Mouse (Mus musculus) lung, embryonic 16.5 days (tissue): ENCODE results near the gene Cplx1. TPM values are rescaled to one million over a fixed set of nuclear protein-coding genes. Genes with fewer than 3 reads are reported as not detected.

Source experiments
- ATAC-seq: fragments of 200-750 bp; cut with Nextera tagmentation; 2 replicates; pipeline ENCODE4 v1.8.0; 2017; ENCODE audit warnings: low read depth, mild to moderate bottlenecking, moderate library complexity
- H3K27ac ChIP-seq: fragments of 300-500 bp; sonication (generic); 2 replicates; pipeline ENCODE4 v1.5.1; 2014; ENCODE audit warnings: mild to moderate bottlenecking, control low read depth, low read length
- H3K27me3 ChIP-seq: fragments of 300-500 bp; sonication (generic); 2 replicates; pipeline ENCODE4 v1.6.1; 2014; ENCODE audit warnings: low read depth, low read length, mixed read lengths; ENCODE audit not compliant: control insufficient read depth, insufficient read depth
- H3K36me3 ChIP-seq: fragments of 300-500 bp; sonication (generic); 2 replicates; pipeline ENCODE4 v1.6.1; 2014; ENCODE audit warnings: low read length; ENCODE audit not compliant: control insufficient read depth, insufficient read depth
- H3K4me1 ChIP-seq: fragments of 300-500 bp; sonication (generic); replicated peaks from 2 replicates; pipeline ENCODE4 v1.6.1; 2014; ENCODE audit warnings: low read length, mixed read lengths; ENCODE audit not compliant: control insufficient read depth, insufficient read depth
- H3K4me2 ChIP-seq: fragments of 300-500 bp; sonication (generic); 2 replicates; pipeline ENCODE4 v1.6.1; 2014; ENCODE audit warnings: low read depth, low read length, control low read depth
- H3K4me3 ChIP-seq: fragments of 300-500 bp; sonication (generic); 2 replicates; pipeline ENCODE4 v1.5.1; 2014; ENCODE audit warnings: mild to moderate bottlenecking, low read length, control low read depth
- H3K9ac ChIP-seq: fragments of 300-500 bp; sonication (generic); 2 replicates; pipeline ENCODE4 v1.6.1; 2014; ENCODE audit warnings: low read length, control low read depth
- H3K9me3 ChIP-seq: fragments of 300-500 bp; sonication (generic); 2 replicates; pipeline ENCODE4 v1.6.1; 2016; ENCODE audit warnings: low read length; ENCODE audit not compliant: control insufficient read depth
- WGBS: fragments of 180-500 bp; shearing (Covaris S2); extraction: QIAGEN DNeasy Blood & Tissue Kit; methylation state at CpG from one replicate; pipeline ENCODE4 v1.1.7; 2014; 5-methylcytosine and 5-hydroxymethylcytosine counted together
- polyA plus RNA-seq: library from polyadenylated mRNA; unstranded; fragments of >200 nt; fragmentation: Nextera tagmentation; extraction: Ambion mirVana; gene quantifications from 2 replicates; pipeline ENCODE4 v1.2.1, GENCODE M21; 2015

The Cplx1 gene
- polyA plus RNA-seq, 1 experiment from 2014 or later = 0.95 TPM

- Histone ChIP-seq H3K4me1 (no peaks in the 10 kb centered on the region), H3K27me3 (no peaks in the 10 kb centered on the region), H3K27ac (no peak overlapping the region), H3K9ac (no peak overlapping the region), H3K9me3 (no peaks in the 10 kb centered on the region), H3K4me3 (no peak overlapping the region), H3K4me2 (no peak overlapping the region), H3K36me3 (peaks cover 36% of the 10 kb centered on the region)
- ATAC-seq = no peak
- 91% methylated on average over 2 of the region's 2 CpGs for WGBS
These were observed 64.6 kb downstream of the Cplx1 start for GRCm38 (mm10) chr5:108485239-108485638.

GRCm38 (mm10) chr5:108483006-108483405, 66.8 kb downstream of the Cplx1 start:
- Histone ChIP-seq H3K4me1 (no peaks in the 10 kb centered on the region), H3K4me3 (no peak overlapping the region), H3K9me3 (no peaks in the 10 kb centered on the region), H3K4me2 (no peak overlapping the region), H3K9ac (no peak overlapping the region), H3K36me3 (peaks cover 25% of the 10 kb centered on the region), H3K27me3 (no peaks in the 10 kb centered on the region), H3K27ac (no peak overlapping the region)
- no peak for ATAC-seq
- WGBS = 81% methylated on average over 6 of the region's 6 CpGs

- 89% methylated on average over 3 of the region's 3 CpGs for WGBS
- peaks cover 47% of the 10 kb centered on the region for H3K36me3 ChIP-seq
These were observed 73.8 kb downstream of the Cplx1 start for GRCm38 (mm10) chr5:108475977-108476376.

GRCm38 (mm10) chr5:108473737-108474136, 76.1 kb downstream of the Cplx1 start:
- no peaks in the 10 kb centered on the region for H3K27me3 ChIP-seq
- H3K4me1 ChIP-seq = no peaks in the 10 kb centered on the region
- no peaks in the 10 kb centered on the region for H3K9me3 ChIP-seq
- H3K36me3 ChIP-seq = peaks cover 44% of the 10 kb centered on the region
- no peak overlapping the region for H3K4me3 ChIP-seq
- H3K9ac ChIP-seq = no peak overlapping the region
- H3K27ac ChIP-seq = no peak overlapping the region
- 46% methylated on average over 4 of the region's 4 CpGs for WGBS
- H3K4me2 ChIP-seq = no peak overlapping the region
- no peak for ATAC-seq

More at GRCm38 (mm10) chr5:108475977-108476376, 73.8 kb downstream of the Cplx1 start:
- no peak overlapping the region for H3K27ac ChIP-seq
- no peak overlapping the region for H3K4me2 ChIP-seq
- H3K4me1 ChIP-seq = no peaks in the 10 kb centered on the region
- no peaks in the 10 kb centered on the region for H3K9me3 ChIP-seq
- ATAC-seq = no peak
- no peak overlapping the region for H3K4me3 ChIP-seq
- no peak overlapping the region for H3K9ac ChIP-seq
- H3K27me3 ChIP-seq = no peaks in the 10 kb centered on the region

GRCm38 (mm10) chr5:108469617-108470016, 80.2 kb downstream of the Cplx1 start:
- Histone ChIP-seq H3K36me3 (peaks cover 17% of the 10 kb centered on the region), H3K9me3 (no peaks in the 10 kb centered on the region), H3K4me2 (no peak overlapping the region), H3K4me3 (no peak overlapping the region), H3K9ac (no peak overlapping the region), H3K27ac (no peak overlapping the region), H3K27me3 (no peaks in the 10 kb centered on the region), H3K4me1 (no peaks in the 10 kb centered on the region; the same call in 1 of the 2 replicates)
- ATAC-seq = no peak
- 67% methylated on average over 7 of the region's 7 CpGs for WGBS

Other genes starting within 250 kb of the Cplx1 start
- gene Pigg, start 237.4 kb downstream of the Cplx1 start, polyA plus RNA-seq = 7.0 and 7.4 TPM in 2 replicates
- not detected in 2 replicates for gene Gm42517, start 182.1 kb downstream of the Cplx1 start, polyA plus RNA-seq
- gene Pde6b, start 161.6 kb downstream of the Cplx1 start, polyA plus RNA-seq = 0.50 TPM in 1 of 2 replicates, not detected in the other
- 324 and 387 TPM in 2 replicates for gene Atp5k, start 115.6 kb downstream of the Cplx1 start, polyA plus RNA-seq
- 0.54 and 0.60 TPM in 2 replicates for gene Mfsd7a, start 101.1 kb downstream of the Cplx1 start, polyA plus RNA-seq
- gene Pcgf3, start 88.8 kb downstream of the Cplx1 start, polyA plus RNA-seq = 16.9 and 18.9 TPM in 2 replicates
- gene Gak, start 79.7 kb upstream of the Cplx1 start, polyA plus RNA-seq = 51.7 and 57.1 TPM in 2 replicates
- gene Tmem175, start 79.7 kb upstream of the Cplx1 start, polyA plus RNA-seq = 30.0 and 30.8 TPM in 2 replicates
- gene Idua, start 110.3 kb upstream of the Cplx1 start, polyA plus RNA-seq = 13.8 and 15.7 TPM in 2 replicates
- 11.0 and 12.7 TPM in 2 replicates for gene Dgkq, start 119.6 kb upstream of the Cplx1 start, polyA plus RNA-seq
- 0.51 and 0.75 TPM in 2 replicates for gene Slc26a1, start 125.5 kb upstream of the Cplx1 start, polyA plus RNA-seq
- gene Fgfrl1, start 142.4 kb upstream of the Cplx1 start, polyA plus RNA-seq = 11.2 and 11.8 TPM in 2 replicates
- gene Rnf212, start 225.0 kb upstream of the Cplx1 start, polyA plus RNA-seq = not detected in 2 replicates
- gene Tmed11, start 245.3 kb upstream of the Cplx1 start, polyA plus RNA-seq = not detected in 2 replicates